Mouse (Mus musculus): Measurements from ENCODE around the gene Rassf2.

Rassf2 gene

GRCm38 (mm10) chr2:132029646-132030417 lies at the start of gene Rassf2:
Rassf2 (minus strand) TSS chr2:132030258.
- DNase-seq, result peak; percentile 49

- DNase-seq, result no peak
Observed at GRCm38 (mm10) chr2:132079139-132079538, 49.1 kb upstream of the Rassf2 start.

GRCm38 (mm10) chr2:132073052-132073451 lies 43.0 kb upstream of the Rassf2 start:
- no peak for DNase-seq

GRCm38 (mm10) chr2:132069985-132070735 lies 40.1 kb upstream of the Rassf2 start:
- DNase-seq, result no peak

- DNase-seq, result no peak
Observed at GRCm38 (mm10) chr2:132064185-132064831, 34.2 kb upstream of the Rassf2 start.

GRCm38 (mm10) chr2:132063776-132064175 lies 33.7 kb upstream of the Rassf2 start:
- no peak for DNase-seq

- DNase-seq, result no peak
Observed at GRCm38 (mm10) chr2:132061884-132062283, 31.8 kb upstream of the Rassf2 start.

GRCm38 (mm10) chr2:132059919-132060318 lies 29.9 kb upstream of the Rassf2 start:
- no peak for DNase-seq

GRCm38 (mm10) chr2:132055349-132055753 lies 25.3 kb upstream of the Rassf2 start:
- DNase-seq, result no peak

- no peak for DNase-seq
Observed at GRCm38 (mm10) chr2:132053824-132054223, 23.8 kb upstream of the Rassf2 start.

- no peak for DNase-seq
Observed at GRCm38 (mm10) chr2:132051798-132052197, 21.7 kb upstream of the Rassf2 start.

GRCm38 (mm10) chr2:132049921-132050320 lies 19.9 kb upstream of the Rassf2 start:
- DNase-seq, result no peak

GRCm38 (mm10) chr2:132049491-132049890 lies 19.4 kb upstream of the Rassf2 start:
- DNase-seq, result peak; percentile 57

GRCm38 (mm10) chr2:132048143-132048772 lies 18.2 kb upstream of the Rassf2 start:
- DNase-seq, result no peak

- no peak for DNase-seq
Observed at GRCm38 (mm10) chr2:132047364-132047763, 17.3 kb upstream of the Rassf2 start.

- no peak for DNase-seq
Observed at GRCm38 (mm10) chr2:132046659-132047058, 16.6 kb upstream of the Rassf2 start.

- no peak for DNase-seq
Observed at GRCm38 (mm10) chr2:132044320-132045274, 14.5 kb upstream of the Rassf2 start.

- DNase-seq, result peak; percentile 74
Observed at GRCm38 (mm10) chr2:132043101-132043621, 13.1 kb upstream of the Rassf2 start.

GRCm38 (mm10) chr2:132039894-132040293 lies 9.8 kb upstream of the Rassf2 start:
- DNase-seq, result no peak

- DNase-seq, result no peak
Observed at GRCm38 (mm10) chr2:132036326-132036725, 6.3 kb upstream of the Rassf2 start.

GRCm38 (mm10) chr2:132035470-132035835 lies 5.4 kb upstream of the Rassf2 start:
- no peak for DNase-seq
